Mouse (Mus musculus) CH12.LX (cell line): Measurements from ENCODE around the gene Fam229a. TPM values are rescaled to one million over a fixed set of nuclear protein-coding genes. Genes with fewer than 3 reads are reported as not detected.

ENCODE experiments used
- DNase-seq: peaks from one replicate; pipeline ENCODE4 v3.0.0-alpha.2; 2013; ENCODE audit errors: extremely low read depth
- H3K27ac ChIP-seq: 2 replicates; pipeline ENCODE4 v1.5.1; 2012; ENCODE audit warnings: low read depth, mild to moderate bottlenecking, control low read depth, moderate library complexity; ENCODE audit not compliant: insufficient read depth
- H3K27me3 ChIP-seq: replicated peaks from 2 replicates; pipeline ENCODE3; 2012; ENCODE audit warnings: inconsistent platforms
- H3K36me3 ChIP-seq, 2 experiments: replicated peaks in 1 of 2; 2 replicates each; pipeline versions ENCODE3 to v1.6.1; 2012; ENCODE audit warnings: inconsistent platforms in 1 of 2, low read length in 1 of 2, mild to moderate bottlenecking in 1 of 2, mixed read lengths in 1 of 2, moderate library complexity in 1 of 2; ENCODE audit not compliant: control insufficient read depth in 1 of 2, insufficient read depth in 1 of 2
- H3K4me1 ChIP-seq, 2 experiments: 2 replicates each; pipeline ENCODE4 v1.6.1; 2012; ENCODE audit warnings: inconsistent platforms in 1 of 2, moderate library complexity in 1 of 2; ENCODE audit not compliant: insufficient read depth in 2 of 2, control insufficient read depth in 1 of 2
- H3K4me2 ChIP-seq: 2 replicates; pipeline ENCODE4 v1.6.1; 2012; ENCODE audit warnings: low read depth, mild to moderate bottlenecking, control low read depth; ENCODE audit not compliant: poor library complexity, insufficient read depth, severe bottlenecking
- H3K4me3 ChIP-seq, 3 experiments: fragments of 150-350 bp in 1 of 3; sonication (generic) in 1 of 3; replicated peaks in 1 of 3; 2 replicates each; pipeline versions ENCODE3 to v1.5.1; 2011 to 2012; ENCODE audit warnings: low read depth in 2 of 3, low read length in 2 of 3, mild to moderate bottlenecking in 2 of 3, moderate library complexity in 2 of 3, control low read depth in 1 of 3, improper control_type of control experiment in 1 of 3, inconsistent platforms in 1 of 3, mixed read lengths in 1 of 3; ENCODE audit not compliant: poor library complexity in 1 of 3
- H3K79me2 ChIP-seq: replicated peaks from 2 replicates; pipeline ENCODE4 v1.6.1; 2012; ENCODE audit warnings: mild to moderate bottlenecking, moderate library complexity; ENCODE audit not compliant: control insufficient read depth, poor library complexity, insufficient read depth, severe bottlenecking; ENCODE audit errors: extremely low read depth
- H3K9ac ChIP-seq: 2 replicates; pipeline ENCODE4 v1.6.1; 2012; ENCODE audit warnings: low read depth, mild to moderate bottlenecking, control low read depth, moderate library complexity; ENCODE audit not compliant: insufficient read depth
- H3K9me3 ChIP-seq: replicated peaks from 2 replicates; pipeline ENCODE3; 2012; ENCODE audit warnings: low read length, inconsistent platforms, mixed read lengths
- BHLHE40 ChIP-seq: IDR thresholded peaks from 2 replicates; pipeline ENCODE4 v1.6.1; 2011; ENCODE audit warnings: mild to moderate bottlenecking, low read depth, low read length, improper control_type of control experiment
- CHD1 ChIP-seq: IDR thresholded peaks from 2 replicates; pipeline ENCODE4 v1.6.1; 2012; ENCODE audit warnings: low read depth, low read length, improper control_type of control experiment, inconsistent platforms
- CHD2 ChIP-seq: IDR thresholded peaks from 2 replicates; pipeline ENCODE4 v1.6.1; 2011; ENCODE audit warnings: low read length, improper control_type of control experiment
- CTCF ChIP-seq, 2 experiments: IDR thresholded peaks in 1 of 2; conservative IDR thresholded peaks in 1 of 2; 2 replicates each; pipeline ENCODE4 v1.5.1; 2011 to 2012; ENCODE audit warnings: low read depth in 2 of 2, low read length in 2 of 2, improper control_type of control experiment in 1 of 2, inconsistent platforms in 1 of 2, mild to moderate bottlenecking in 1 of 2, moderate library complexity in 1 of 2
- E2F4 ChIP-seq: IDR thresholded peaks from 2 replicates; pipeline ENCODE4 v1.6.1; 2011; ENCODE audit warnings: low read depth, low read length, improper control_type of control experiment; ENCODE audit not compliant: insufficient replicate concordance
- ELF1 ChIP-seq: IDR thresholded peaks from 2 replicates; pipeline ENCODE4 v1.6.1; 2014; ENCODE audit warnings: low read depth, mild to moderate bottlenecking, inconsistent platforms, low read length, improper control_type of control experiment
- HCFC1 ChIP-seq: IDR thresholded peaks from 2 replicates; pipeline ENCODE4 v1.6.1; 2012; ENCODE audit warnings: low read depth, mild to moderate bottlenecking, inconsistent platforms, low read length, improper control_type of control experiment
- IRF4 ChIP-seq: IDR thresholded peaks from 2 replicates; pipeline ENCODE4 v1.6.1; 2014; ENCODE audit warnings: low read depth, mild to moderate bottlenecking, inconsistent platforms, low read length, improper control_type of control experiment
- JUN ChIP-seq: IDR thresholded peaks from 2 replicates; pipeline ENCODE4 v1.6.1; 2011; ENCODE audit warnings: low read depth, mild to moderate bottlenecking, low read length, improper control_type of control experiment, moderate library complexity; ENCODE audit not compliant: insufficient read depth
- KAT2A ChIP-seq: IDR thresholded peaks from 2 replicates; pipeline ENCODE4 v1.6.1; 2012; ENCODE audit warnings: low read length, improper control_type of control experiment, inconsistent platforms; ENCODE audit not compliant: insufficient replicate concordance
- MAFK ChIP-seq: IDR thresholded peaks from 2 replicates; pipeline ENCODE4 v1.6.1; 2011; ENCODE audit warnings: low read length, improper control_type of control experiment; ENCODE audit not compliant: insufficient replicate concordance
- MAX ChIP-seq: IDR thresholded peaks from 2 replicates; pipeline ENCODE4 v1.6.1; 2011; ENCODE audit warnings: low read length, improper control_type of control experiment
- MXI1 ChIP-seq: IDR thresholded peaks from 2 replicates; pipeline ENCODE4 v1.6.1; 2011; ENCODE audit warnings: mild to moderate bottlenecking, low read depth, low read length, improper control_type of control experiment
- MYC ChIP-seq: IDR thresholded peaks from 2 replicates; pipeline ENCODE4 v1.6.1; 2011; ENCODE audit warnings: low read depth, mild to moderate bottlenecking, improper control_type of control experiment, low read length
- NELFE ChIP-seq: IDR thresholded peaks from 2 replicates; pipeline ENCODE4 v1.6.1; 2011; ENCODE audit warnings: low read depth, low read length, improper control_type of control experiment
- PAX5 ChIP-seq: IDR thresholded peaks from 2 replicates; pipeline ENCODE4 v1.6.1; 2012; ENCODE audit warnings: low read length, inconsistent platforms, mixed read lengths
- POLR2AphosphoS2 ChIP-seq: IDR thresholded peaks from 2 replicates; pipeline ENCODE4 v1.6.1; 2011; ENCODE audit warnings: low read depth, low read length, improper control_type of control experiment
- RCOR1 ChIP-seq: conservative IDR thresholded peaks from 2 replicates; pipeline ENCODE4 v1.6.1; 2012; ENCODE audit warnings: low read depth, mild to moderate bottlenecking, inconsistent platforms, low read length, improper control_type of control experiment
- SIN3A ChIP-seq: IDR thresholded peaks from 2 replicates; pipeline ENCODE4 v1.6.1; 2012; ENCODE audit warnings: low read length, improper control_type of control experiment, inconsistent platforms
- SMC3 ChIP-seq: IDR thresholded peaks from 2 replicates; pipeline ENCODE4 v1.6.1; 2011; ENCODE audit warnings: low read depth, low read length, improper control_type of control experiment
- TCF12 ChIP-seq: IDR thresholded peaks from 2 replicates; pipeline ENCODE4 v1.6.1; 2014; ENCODE audit warnings: low read depth, mild to moderate bottlenecking, inconsistent platforms, low read length, improper control_type of control experiment
- ZKSCAN1 ChIP-seq: IDR thresholded peaks from 2 replicates; pipeline ENCODE4 v1.6.1; 2012; ENCODE audit warnings: low read depth, inconsistent platforms, low read length, improper control_type of control experiment, borderline replicate concordance
- ZMIZ1 ChIP-seq: IDR thresholded peaks from 2 replicates; pipeline ENCODE4 v1.6.1; 2012; ENCODE audit warnings: low read depth, mild to moderate bottlenecking, inconsistent platforms, low read length, improper control_type of control experiment
- dilution Hi-C: fragments of 300-500 bp; cut with MboI; formaldehyde crosslinking; loops from 2 replicates; pipeline ENCODE4 v1.14.3; 2020; ENCODE audit warnings: low sequenced_read_pairs; ENCODE audit not compliant: extremely low pct_unique_long_range_greater_than_20kb, extremely low pct_ligation_motif_present
- in situ Hi-C: fragments of 300-500 bp; cut with MboI; formaldehyde crosslinking; loops from 3 replicates; pipeline ENCODE4 v1.14.3; 2019; ENCODE audit warnings: low sequenced_read_pairs, low pct_ligation_motif_present, low pct_unique_long_range_greater_than_20kb, mixed read lengths
- polyA plus RNA-seq: library from polyadenylated mRNA; unstranded; fragments of >175 nt; gene quantifications from 2 replicates; pipeline ENCODE4 v1.2.1, GENCODE M21; 2012; ENCODE audit warnings: low read depth; ENCODE audit not compliant: insufficient read length
- total RNA-seq, 2 experiments: library from RNA; depleted of rRNA; stranded (reverse); fragments of 300-350 nt in 1 of 2; fragments of >200 nt in 1 of 2; gene quantifications; 2 replicates each; pipeline ENCODE4 v1.2.3; 2012 to 2014

The Fam229a gene
- not detected in 2 replicates for total RNA-seq (2012; rRNA removed)
- total RNA-seq (2014; rRNA removed), result not detected in 2 replicates
- polyA plus RNA-seq, result not detected in 2 replicates

DNA sequence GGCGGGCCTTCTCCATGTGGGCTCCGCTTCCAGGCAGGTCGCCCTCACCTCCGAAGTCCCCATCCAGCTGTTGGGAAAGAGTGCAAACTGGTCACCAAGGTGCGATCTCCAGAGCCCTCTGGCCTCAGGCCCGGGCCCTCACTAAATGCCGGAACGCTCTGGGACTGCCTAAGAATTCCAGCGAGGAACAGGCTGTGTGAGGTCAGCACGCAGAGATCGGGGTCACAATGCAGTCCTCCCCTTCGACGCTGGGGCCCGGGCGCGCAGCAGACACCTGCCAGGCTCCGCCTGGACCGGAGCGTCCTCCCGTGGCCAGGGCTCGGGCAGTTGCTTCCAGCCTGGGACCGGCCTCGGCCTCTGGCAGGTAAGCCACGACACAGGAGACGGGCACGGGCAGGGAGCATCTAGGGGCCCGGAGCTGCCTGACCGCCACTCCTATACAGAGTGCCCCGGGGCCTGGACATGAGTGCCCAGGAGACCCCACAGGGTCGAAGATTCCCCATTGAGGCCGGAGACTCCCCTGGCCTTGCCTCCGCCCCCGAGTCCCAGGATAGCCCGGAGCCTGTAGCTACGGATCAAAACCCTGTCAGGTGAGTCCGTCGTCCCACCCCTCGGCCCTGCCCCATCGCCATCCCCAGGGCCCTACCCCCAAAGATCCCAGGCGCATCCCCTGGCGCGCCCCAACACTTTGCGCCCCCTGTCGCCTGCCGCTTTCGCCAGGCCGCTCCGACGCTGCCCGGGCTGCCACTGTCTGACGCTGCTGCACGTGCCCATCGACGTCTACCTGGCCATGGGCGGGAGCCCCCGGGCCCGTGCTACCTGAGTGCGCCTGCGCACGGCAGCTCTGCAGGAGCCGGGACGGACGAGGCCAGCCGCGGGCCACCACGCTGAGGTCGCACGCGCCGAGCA is at the start of gene Fam229a, which contains the start of gene Tssk3:
TSS of gene Fam229a (plus strand) at position 219 of the 909 bp plus-strand sequence.
TSS of gene Tssk3 (minus strand) at position 51 of the 909 bp plus-strand sequence.
- in situ Hi-C loops, result no loop called here
- Histone ChIP-seq H3K36me3 (peaks cover 20 to 45% of the 10 kb centered on the region in 2 experiments), H3K79me2 (no peaks in the 10 kb centered on the region), H3K9ac (no peak within 1 kb of the TSS), H3K27me3 (no peaks in the 10 kb centered on the region), H3K27ac (no peak within 1 kb of the TSS), H3K9me3 (no peaks in the 10 kb centered on the region), H3K4me2 (no peak within 1 kb of the TSS)
- TF ChIP-seq BHLHE40 (no peak), CTCF (conservative IDR thresholded peaks at IDR 0.05 in 1 of 2, IDR thresholded peaks at IDR 0.05 in 1 of 2; ENCODE audit: low read depth in 2 of 2, low read length in 2 of 2) (no peak), CHD1 (no peak), SIN3A (no peak), ZKSCAN1 (no peak), HCFC1 (no peak), IRF4 (no peak), KAT2A (no peak), PAX5 (no peak), SMC3 (no peak), MYC (no peak), TCF12 (no peak), CHD2 (no peak), MAFK (no peak), MXI1 (no peak), ELF1 (no peak), E2F4 (no peak), POLR2AphosphoS2 (no peak), ZMIZ1 (no peak)
- TF ChIP-seq, all 38 proteins: peak for 0
- no peak for DNase-seq
- Histone ChIP-seq H3K4me1 (peaks cover 3 to 13% of the 10 kb centered on the region in 2 experiments), H3K4me3 (no peak within 1 kb of the TSS)
- dilution Hi-C loops, result no loop called here

DNA sequence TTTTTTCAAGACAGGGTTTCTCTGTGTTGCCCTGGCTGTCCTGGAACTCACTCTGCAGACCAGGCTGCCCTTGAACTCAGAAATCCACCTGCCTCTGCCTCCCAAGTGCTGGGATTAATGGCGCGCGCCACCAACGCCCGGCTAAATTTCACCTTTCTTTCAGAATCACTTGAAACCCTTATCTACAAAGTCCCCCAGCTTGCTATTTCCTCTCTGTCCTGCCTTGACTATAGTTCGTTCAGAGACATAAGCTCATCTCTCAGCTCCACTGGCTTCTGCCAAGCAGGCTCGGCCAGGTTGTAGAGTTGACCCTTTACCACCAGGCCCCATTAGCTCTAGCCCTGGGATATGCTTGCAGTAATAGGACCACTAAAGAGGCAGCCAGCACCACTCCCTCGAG is 43.6 kb upstream of the Fam229a start:
- H3K27me3 ChIP-seq, result no peaks in the 10 kb centered on the region
- H3K4me3 ChIP-seq, result no peak overlapping the region
- no peak overlapping the region for H3K9ac ChIP-seq
- TF ChIP-seq MAX, result no peak
- TF ChIP-seq TCF12, result no peak
- no peak for TF ChIP-seq RCOR1
- TF ChIP-seq JUN, result no peak
- no peak for TF ChIP-seq NELFE
- no peak overlapping the region for H3K27ac ChIP-seq
- H3K4me2 ChIP-seq, result no peak overlapping the region
- in situ Hi-C loops (no loop called here), dilution Hi-C loops (no loop called here)
- no peaks in the 10 kb centered on the region for H3K79me2 ChIP-seq
- DNase-seq, result no peak
- no peaks in the 10 kb centered on the region for H3K9me3 ChIP-seq
- H3K36me3 ChIP-seq, result no peaks in the 10 kb centered on the region
- H3K4me1 ChIP-seq, result peaks cover 0 to 3% of the 10 kb centered on the region in 2 experiments; a peak in 1 of 4 replicates
